Mouse (Mus musculus): ENCODE measurements around the gene Ptprn.
"Not testable (repeated sequence)": the region's sequence is repeated elsewhere in the genome, so short reads cannot be mapped to it uniquely, and the experiment has no call there.

Ptprn gene

DNA sequence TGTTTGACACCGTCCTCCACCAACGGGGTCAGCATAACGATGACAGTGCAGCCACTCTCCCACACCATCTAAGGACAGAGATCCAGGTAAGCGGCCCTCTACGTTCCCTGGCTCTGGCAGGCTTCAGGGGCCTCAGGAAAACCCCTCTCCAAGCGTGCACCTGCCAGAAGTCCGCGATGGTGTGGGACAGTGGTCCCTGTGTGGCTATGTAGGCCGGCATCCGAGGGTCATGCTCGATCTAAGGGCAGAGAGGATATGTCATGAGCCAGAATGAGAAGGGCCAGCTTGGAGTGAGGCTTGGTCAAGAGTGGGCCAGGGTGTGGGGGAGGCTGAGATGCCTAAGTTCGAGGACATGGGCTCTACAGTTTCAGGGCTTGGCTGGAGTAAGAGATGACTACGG, 12.0 kb downstream of the Ptprn start:
- DNase-seq: peak in 1 of 2 experiments; percentile 24

DNA sequence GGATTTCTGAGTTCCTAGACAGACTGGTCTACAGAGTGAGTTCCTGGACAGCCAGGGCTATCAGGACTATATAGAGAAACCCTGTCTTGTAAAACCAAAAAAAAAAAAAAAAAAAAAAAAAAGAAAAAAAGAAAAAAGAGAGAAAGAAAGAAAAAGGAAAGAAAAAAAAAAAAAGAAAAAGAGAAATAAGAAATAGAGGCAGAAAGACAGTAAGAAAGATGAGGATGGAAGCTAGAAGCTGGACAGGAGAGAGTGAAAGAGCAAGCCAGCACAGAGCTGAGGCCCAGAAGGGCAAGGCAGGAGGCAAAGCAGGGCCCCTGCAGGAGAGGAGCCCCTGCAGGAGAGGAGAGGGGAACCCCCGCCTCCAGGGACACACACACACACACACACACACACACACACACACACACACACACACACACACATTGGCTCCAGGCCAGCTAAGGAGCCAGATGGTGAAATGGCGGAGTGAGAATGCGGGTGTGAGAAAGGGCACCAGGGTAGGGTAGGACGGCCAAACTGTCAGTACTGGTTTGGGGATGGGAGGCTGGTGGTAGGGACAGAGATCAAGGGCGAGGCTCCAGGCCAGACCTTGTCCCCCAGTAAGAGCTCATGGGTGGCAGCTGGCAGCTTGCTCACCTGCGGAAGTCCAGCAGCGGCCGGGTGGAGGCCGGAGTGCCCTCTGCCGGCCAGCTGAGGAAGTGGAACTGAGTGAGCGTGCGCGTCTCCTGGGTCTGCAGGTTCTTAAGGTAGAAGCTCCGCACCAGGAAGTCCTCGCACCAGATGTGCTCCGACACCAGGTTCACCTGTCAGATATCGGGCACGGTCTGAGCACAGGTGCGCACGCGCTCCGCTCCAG, 13.0 kb downstream of the Ptprn start:
- DNase-seq: peak; percentile 88 to 90

DNA sequence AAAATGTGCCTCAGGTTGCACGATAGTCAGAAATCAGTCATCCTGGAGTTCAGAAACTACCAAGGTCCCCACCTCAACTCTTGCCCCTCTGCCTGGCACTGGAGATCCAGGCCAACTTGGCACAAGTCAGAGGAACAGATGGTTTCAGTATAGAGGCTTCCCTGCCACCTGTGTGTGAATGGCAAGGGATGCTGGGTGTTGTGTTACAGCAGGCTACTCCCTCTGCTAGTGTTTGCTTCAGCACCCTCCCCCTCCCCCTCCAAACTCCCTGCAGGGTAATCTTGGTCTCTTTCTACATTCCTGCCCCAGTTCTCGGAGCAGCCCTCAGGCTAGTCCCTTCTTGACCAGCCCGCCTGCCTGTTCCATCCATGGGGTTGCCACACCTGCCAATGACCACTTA, 13.8 kb downstream of the Ptprn start:
- DNase-seq: peak; percentile 80 to 84

DNA sequence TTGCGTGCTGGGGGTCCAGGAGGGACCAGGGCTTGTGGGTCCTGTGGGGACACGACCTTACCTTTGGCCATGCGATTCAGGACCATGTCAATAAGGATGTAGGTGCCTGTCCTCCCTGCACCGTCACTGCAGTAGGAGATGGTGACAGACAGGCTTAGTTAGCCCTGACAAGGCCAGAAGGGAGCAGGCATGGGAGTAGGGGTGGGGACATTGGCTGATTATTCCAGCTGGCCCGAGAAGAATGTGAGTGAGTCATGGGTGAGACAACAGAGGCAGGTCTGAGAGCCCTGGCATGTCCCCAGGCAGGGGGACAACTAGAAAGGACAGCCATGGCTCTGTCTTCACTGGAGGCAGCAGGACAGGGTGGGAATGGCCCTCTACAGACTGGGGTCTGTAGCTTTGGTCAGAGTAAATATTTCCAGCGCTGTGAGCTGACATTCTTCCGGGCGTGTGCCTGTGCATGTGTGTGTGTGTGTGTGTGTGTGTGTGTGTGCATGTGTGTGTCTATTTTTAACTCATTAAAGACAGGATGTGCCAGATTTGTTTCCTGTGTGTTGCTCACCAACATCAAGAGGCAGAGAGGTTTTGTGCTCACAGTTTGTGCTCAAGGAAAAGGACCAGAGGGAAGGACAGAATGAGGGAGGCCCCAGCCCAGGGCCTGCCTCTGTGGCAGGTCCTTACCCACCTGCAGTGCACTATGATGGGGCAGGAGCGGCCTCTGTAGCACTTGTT, 16.1 kb downstream of the Ptprn start:
- peak; percentile 72 to 77 for DNase-seq

DNA sequence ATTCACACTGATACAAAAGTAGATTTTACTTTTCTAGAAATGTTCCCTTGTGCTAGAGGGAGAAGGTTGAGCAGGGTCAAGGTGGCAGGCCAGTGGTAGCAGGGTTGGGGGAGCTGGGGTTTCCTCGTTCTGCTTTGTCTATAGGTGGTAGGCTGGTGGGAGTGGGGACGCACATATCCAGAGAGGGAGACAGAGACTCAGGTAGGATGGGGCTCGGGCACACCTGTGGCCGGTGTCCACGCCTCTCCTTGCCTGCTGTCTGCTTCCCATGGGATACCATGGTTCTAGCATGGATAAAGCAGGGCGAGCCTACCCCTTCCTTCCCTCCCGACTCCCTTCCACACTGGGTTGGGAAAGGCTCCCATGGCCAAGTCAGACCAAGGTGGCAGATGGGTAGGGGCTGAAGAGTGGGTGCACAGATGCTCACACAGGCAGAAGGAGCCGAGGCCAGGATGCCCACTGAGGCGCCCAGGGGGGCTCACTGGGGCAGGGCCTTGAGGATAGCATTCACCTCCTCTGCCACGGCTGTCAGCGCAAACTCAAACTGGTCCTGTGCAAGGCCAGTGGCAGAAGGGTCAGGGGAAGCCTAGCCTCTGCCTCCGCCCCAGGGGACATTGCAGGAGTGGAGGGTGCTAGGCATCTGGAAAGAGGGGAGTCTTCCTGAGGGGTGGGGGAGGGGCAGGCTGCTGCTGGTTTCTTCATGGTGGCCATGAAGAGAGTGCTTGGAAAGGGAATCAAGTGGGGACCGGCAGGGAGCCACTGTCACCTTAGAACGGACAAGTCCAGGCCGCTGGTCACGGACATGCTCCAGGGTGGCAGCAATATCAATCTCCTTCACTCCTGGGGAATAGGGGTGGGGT, 17.0 kb downstream of the Ptprn start:
- peak in 1 of 2 experiments; percentile 52 for DNase-seq

DNA sequence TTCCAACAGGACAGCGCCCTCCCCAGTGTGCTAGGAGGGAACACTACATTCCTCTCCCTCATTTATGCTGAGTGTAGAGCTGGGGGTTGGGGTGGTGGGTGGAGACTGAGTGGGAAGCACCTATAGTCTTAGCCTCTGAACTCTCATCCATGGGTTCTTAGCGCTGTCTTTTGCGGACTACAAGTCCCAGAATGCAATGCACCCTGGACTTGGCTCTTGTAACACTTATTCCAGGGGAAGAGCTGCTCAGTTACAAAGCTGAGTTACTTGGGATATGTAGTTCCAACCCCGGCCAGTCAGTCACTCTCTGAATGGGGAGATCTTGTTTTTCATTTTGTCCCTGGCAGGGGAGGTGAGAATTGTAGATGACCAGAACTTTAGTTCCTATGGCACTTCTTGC, 19.5 kb downstream of the Ptprn start:
- peak; percentile 69 to 72 for DNase-seq

DNA sequence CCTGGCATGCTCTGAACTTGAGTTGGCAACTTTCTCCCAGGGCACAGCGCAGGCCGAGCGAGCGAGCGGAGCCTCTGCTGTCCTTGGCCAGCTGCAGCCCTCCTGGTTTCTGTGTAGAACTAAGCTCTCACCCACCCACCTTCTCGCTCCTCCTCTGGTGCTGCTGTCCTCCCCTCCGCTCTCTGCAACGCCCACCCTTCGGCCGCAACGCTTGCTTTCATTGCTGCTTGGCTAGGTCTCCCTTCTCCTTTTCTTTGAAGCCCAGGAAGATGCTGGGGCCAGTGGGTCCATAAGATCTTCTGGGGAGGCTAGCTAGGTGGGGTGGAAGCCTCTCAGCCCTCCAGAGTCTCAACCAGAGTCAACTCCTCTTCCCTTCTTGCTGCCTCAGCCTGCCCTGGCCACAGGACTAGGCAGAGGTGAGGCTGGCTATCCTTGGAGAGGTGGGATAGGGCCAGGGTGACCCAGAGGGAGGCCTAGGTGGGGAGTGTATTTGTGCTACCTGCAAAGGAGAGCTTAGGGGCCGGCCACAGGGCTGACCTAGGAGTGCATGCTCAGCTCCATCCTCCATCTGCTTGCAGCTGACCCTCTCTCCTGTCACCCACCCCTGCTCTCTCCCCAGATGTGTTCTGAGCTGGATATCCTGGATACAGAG, 20.0 kb downstream of the Ptprn start:
- DNase-seq: no peak

DNA sequence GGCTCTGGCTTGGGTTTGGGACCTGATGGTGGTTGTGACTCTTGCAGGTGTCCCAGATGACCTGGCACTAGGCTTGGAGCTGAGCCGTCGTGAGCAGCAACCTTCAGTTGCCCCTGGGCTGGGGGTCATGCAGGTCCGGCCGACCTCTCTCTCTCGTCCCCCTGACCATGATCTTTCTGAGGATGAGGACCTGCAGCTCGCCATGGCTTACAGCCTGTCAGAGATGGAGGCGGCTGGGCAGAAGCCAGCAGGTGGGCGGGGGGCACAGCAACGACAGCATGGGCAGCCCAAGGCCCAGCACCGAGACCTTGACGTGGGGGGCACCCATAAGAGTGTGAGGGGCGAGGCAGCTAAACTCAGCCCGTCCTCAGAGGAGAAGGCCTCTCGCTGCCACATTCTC, 20.9 kb downstream of the Ptprn start:
- no peak for DNase-seq

DNA sequence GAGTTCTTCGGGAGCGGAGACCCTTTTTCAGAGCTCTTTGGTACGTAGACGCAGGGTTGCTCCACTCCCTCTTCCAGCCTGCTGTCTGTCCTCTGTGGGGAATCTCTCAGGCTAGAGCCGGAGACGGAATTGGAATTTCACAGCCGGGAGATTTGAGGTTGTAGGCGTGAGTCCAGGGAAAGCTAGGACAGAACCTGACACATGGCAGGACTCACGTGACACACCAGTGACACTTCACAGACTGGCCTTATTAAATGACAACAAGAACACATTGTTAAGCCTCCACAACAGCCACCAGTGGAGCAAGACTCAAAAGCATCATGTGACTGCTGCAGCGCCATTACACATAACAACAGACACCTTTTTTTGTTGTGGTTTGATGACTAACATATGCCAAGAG, 24.7 kb downstream of the Ptprn start:
- DNase-seq: peak in 1 of 2 experiments; percentile 26

DNA sequence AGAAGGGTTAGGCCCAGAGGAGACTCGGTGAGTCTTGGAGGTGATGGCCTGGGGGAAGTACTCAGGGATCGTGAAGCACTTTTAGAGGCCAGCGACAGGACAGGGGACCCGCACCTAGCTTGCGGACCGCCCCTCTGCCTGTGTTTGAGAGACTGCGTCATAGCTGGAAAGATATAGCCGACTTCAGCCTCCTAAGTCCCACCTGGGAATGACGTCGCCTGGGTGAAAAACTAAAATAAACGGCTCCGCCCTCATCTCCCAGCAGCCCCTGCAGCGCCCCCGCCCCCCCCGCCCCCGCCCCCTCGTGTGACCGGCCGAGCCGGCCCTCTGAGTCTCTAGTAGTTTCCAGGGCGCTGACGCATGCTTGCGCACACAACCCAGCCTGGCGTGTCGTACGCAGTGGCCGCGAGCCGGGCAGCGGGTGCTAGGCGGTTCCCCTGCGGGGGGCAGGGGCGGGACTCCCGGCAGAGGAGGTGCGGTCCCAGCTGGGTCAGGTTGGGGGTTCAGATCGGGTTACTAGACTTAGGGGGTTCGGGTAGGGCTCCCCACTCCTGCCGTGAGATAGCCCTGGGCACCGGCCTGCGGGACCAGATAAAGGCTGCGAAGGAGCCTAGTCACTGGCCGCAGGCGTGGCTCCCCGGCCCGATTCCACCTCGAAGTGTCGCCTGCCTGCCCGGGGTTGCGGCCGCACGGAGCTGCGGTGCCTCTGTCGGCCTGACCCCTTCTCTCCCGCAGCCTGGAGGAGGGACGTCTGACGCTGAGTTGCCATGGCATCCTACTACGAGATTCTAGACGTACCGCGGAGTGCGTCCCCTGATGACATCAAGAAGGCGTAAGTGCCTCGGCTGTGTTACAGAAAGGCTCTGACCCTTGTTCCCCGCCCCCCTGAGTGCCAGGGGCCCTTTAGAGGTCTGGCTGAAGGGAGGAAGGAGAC, 27.9 kb downstream of the Ptprn start, which contains the start of gene Dnajb2:
Gene Dnajb2 (plus strand): TSS at position 290 of the 934 bp plus-strand sequence.
- DNase-seq: peak; percentile 88 to 90

DNA sequence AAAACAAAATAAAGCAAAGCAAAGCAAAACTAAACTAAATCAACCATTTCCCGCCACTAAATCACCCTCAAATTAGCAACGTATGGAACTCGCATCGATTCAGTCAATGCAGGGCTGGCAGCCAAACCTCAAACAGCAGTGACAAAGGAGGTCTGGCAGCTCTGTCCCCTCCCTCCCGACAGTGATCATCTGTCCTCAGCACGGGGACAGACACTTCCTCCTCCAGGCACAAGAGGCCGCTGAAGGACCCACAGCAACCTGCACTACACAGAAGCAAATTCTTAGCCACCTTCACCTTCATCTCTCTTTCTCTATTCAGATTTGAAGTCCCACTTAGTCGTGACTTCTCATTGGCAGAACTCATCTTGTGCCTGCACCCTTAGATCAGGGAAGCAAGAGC, 29.7 kb downstream of the Ptprn start:
- peak; percentile 85 to 88 for DNase-seq

DNA sequence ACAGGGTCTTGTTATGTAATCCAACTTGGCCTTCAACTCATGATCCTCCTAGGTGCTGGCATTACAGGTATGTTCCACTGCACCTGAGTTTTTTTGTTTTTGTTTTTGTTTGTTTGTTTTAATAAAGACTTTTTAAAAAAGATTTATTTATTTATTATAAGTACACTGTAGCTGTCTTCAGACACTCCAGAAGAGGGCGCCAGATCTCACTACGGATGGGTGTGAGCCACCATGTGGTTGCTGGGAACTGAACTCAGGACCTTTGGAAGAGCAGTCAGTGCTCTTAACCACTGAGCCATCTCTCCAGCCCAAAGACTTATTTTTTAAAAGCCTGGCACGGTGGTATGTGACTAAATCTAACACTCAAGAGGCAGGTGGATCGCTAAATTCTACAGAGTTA, 31.8 kb downstream of the Ptprn start:
- not testable (repeated sequence) for DNase-seq

DNA sequence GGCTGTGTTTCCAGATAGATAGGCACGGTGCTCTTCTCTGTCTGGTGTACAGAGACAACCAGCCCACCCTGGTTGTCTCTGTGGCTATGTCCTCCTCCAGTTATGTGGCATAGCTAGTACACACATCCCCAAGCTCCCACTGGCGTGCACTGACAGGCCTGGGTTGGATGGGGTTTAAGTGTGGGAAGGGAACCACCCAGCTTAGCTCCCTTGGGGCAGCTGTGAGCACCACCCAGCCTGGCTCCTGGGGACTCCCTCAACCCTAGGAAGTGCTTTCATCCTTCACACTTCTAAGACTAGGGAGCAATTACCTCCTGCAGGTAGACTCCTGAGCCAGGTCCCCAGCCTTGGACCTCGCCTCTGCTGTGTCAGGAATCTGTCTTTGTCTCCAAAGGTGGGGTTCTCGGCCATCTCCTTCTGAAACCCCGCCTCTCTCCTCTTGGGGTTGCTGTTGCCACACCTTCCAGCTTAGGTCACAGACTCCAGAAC, 32.6 kb downstream of the Ptprn start, which contains the start of gene A630095N17Rik:
Gene A630095N17Rik (minus strand): TSS at position 439 of the 489 bp plus-strand sequence.
- DNase-seq: no peak

DNA sequence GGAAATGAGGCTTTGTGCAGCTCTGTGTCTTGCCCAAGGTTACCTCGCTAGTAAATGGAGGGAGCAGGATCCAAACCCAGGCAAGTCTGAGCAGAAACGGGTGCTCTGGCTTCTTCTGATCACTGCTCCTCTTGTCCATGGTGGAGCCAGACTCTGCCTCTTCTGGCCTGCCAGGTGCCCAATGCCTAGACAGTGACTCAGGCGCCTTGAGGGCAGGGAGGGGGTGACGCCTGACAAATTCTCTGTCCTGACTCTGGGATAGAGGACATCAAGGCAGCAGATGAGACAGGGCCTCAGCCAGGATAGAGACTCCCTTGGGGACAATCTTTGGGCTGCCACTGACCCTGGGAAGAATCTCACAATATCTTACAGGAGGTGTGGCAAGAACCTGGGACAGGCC, 33.1 kb downstream of the Ptprn start:
- no peak for DNase-seq

DNA sequence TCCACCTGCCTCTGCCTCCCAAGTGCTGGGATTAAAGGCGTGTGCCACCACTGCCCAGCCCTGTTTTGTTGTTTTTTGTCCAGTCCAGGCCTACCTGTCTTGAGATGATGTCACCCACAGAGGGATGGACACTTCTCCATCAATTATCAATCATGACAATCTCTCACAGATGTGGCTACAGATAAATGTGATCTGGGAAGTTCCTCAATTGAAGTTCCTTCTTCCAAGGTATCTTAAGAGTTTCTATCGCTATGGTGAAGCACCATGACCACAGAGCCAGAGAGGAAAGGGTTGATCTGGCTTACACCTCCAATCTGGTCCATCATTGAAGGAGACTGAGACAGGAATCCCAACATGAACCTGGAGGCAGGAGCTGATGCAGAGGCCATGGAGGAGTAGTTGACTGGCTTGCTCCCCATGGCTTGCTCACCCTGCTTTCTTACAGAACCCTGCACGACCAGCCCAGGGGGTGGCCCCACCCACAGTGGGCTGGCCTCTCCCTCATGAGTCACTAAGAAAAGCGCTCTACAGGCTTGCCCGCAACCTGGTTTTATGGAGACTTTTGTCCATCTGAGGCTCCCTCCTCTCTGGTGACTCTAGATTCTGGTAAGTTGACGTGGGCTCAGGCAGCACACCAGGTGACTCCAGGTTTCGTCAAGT, 33.8 kb downstream of the Ptprn start:
- DNase-seq: no peak

DNA sequence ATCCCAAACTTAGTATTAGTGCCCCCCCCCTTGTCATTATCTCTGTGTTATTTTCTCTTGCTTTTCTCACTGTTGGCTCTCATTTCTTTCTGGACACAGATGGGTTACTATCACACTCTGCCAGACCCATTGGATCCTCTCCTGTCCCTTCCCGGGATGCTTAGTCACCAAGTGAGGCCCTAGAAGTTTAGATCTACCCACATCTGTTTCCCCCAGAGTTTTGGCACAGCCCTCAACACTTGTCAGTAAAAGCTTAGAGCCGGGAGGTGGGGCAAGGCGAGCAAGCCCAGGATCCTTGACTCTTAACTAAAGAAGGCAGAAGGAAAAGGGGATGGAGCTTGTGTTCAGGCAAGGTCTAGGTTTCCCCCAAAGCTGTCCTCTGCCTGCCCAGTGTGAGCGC, 35.1 kb downstream of the Ptprn start:
- DNase-seq: no peak

DNA sequence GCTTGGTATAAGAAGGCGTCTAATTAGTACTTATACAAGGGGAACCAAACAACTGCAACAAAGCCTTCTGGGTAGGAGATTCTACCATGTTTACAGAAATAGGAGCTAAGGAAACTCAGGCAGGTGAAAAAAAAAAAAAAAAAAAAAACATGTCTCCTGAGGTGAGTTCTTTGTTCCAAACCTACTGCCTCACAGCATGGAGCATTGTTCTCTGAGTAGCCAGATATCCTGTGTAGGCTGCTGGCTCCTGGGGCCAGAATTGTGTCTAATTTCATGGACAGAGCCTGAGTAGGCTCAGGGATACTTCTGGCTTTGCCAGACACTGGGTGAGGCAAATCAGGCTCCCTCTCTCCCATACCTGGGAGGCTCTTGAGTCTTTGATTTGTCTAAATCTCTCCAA, 36.6 kb downstream of the Ptprn start:
- no peak for DNase-seq

DNA sequence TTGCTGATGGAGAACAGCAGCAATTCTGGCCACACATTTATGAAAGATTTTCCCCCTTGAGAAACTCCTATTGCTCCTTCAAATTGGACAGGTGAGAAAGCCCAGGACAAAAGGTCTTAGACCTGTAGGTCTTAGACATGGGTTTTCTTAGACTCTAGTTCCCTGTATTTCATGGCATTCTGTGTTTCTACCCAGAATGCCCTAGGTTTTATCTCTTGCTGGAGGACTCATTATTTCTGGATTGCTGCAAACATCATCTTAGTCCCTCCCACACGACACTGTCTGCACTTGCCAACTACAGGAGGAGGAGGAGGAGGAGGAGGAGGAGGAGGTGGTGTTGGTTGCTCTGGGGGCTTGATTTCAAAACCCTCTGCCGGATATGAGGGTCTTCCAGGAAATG, 38.2 kb downstream of the Ptprn start:
- DNase-seq: no peak

DNA sequence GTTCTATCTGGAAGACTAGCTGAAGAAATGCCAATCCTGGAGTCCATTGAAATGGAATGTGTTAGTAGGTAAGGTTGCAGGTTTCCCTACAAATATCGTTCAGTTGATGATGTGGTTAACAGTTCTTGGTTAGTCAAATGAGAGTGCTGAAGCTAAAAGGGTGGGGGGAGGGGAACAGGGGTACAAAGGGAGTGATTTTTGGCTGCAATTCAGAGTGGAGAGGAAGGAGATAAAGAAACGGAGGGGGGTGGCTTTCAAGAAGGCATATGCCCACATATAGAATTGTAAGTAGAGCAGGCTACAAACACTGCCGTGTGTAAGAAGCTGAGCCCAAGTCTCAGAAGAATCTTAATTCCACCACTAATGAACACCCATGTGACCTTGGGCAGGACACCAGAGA, 38.8 kb downstream of the Ptprn start:
- DNase-seq: no peak

DNA sequence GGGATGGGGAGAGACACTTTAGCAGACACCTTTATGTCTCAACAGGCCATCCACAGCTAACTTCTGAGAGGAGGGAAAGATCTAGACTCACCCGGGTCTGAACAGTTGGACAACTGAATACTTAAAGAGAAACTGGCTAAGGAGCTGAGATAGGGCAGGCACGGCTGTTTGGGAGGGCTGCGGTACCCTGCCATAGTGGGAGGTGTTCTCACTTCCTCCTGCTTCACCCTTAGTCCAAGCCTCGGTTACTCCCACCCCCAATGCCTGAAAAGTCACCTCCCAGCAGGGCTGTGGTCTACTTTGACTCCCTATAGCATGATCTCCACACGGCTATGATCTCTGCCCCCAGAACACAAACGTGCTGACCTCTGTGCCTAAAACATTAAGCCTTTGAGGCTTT, 40.8 kb downstream of the Ptprn start:
- no peak for DNase-seq

DNA sequence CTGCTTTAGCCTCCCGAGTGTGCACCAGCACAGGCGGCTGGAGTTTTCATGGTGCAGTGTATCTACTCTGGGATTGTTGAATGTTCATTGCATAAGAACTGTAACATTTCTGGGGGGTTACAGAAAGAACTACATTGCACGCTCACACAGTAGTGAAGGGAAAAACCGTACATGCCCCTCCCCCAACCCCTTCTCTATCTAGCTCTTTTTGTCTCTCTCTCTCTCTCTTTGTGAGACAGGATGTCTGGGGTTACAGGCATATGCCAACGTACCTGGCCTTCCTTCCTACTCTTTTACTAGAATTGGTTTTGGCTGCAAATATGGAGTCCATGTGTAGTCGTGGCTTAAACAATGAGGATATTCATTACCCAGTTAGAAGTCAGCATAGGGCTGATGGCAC, 41.4 kb downstream of the Ptprn start:
- DNase-seq: no peak

Measured in cerebellum, postnatal 14 days (tissue).